Mouse (Mus musculus) C2C12 (cell line): ENCODE measurements around the gene Ptgfrn.

Experiments used
- CTCF ChIP-seq: IDR thresholded peaks from one replicate; pipeline ENCODE4 v1.5.1; 2011; ENCODE audit not compliant: control insufficient read depth, insufficient read depth, insufficient read length
- MAX ChIP-seq: IDR thresholded peaks from one replicate; pipeline ENCODE4 v1.6.1; 2011; ENCODE audit warnings: mild to moderate bottlenecking, control low read depth
- MYOD1 ChIP-seq: IDR thresholded peaks from one replicate; pipeline ENCODE4 v1.6.1; 2011; ENCODE audit warnings: low read depth; ENCODE audit not compliant: control insufficient read depth, insufficient read length

DNA sequence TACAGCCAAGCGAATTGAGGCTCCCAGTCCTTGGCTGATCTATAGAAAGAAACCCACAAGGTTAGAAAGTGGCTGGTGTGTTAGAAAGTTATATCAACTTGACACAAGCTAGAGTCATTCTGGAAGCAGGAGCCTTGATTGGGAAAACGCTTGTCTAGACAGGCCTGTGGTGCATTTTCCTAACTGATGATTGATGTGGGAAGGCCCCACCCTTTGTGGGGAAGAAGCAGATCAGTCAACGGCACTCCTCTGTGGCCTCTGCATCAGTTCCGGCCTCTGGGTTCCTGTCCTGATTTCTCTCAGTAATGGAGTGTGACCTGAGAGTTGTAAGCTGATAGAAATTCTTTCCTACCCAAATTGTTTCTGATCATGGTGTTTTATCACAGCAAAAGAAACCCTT, 76.4 kb downstream of the Ptgfrn start:
- TF ChIP-seq CTCF, result no peak
- TF ChIP-seq MYOD1, result no peak
- no peak for TF ChIP-seq MAX
